Mouse (Mus musculus): Measurements from ENCODE around the gene Tmem82. TPM values are rescaled to one million over a fixed set of nuclear protein-coding genes. Genes with fewer than 3 reads are reported as not detected.
A peak's percentile ranks its signal among the peaks of the same experiment; 100 is the strongest.
"Not testable (repeated sequence)": the region's sequence is repeated elsewhere in the genome, so short reads cannot be mapped to it uniquely, and the experiment has no call there.

The Tmem82 gene
- total RNA-seq, 1 experiment from 2014 or later, result 9.9 TPM

GRCm38 (mm10) chr4:141576877-141577276 is 41.6 kb downstream of the Tmem82 start:
- DNase-seq, result no peak

GRCm38 (mm10) chr4:141576404-141576803 is 42.0 kb downstream of the Tmem82 start:
- no peak for DNase-seq

GRCm38 (mm10) chr4:141574789-141575702 is 43.4 kb downstream of the Tmem82 start:
- DNase-seq, result peak; percentile 93

GRCm38 (mm10) chr4:141573359-141573966 is 45.0 kb downstream of the Tmem82 start:
- peak; percentile 86 for DNase-seq

GRCm38 (mm10) chr4:141572668-141573358 is 45.6 kb downstream of the Tmem82 start:
- no peak for DNase-seq

- no peak for DNase-seq
Measured at GRCm38 (mm10) chr4:141571934-141572333, 46.5 kb downstream of the Tmem82 start.

GRCm38 (mm10) chr4:141571337-141571739 is 47.1 kb downstream of the Tmem82 start:
- DNase-seq, result peak; percentile 66

GRCm38 (mm10) chr4:141570821-141571220 is 47.6 kb downstream of the Tmem82 start:
- no peak for DNase-seq

GRCm38 (mm10) chr4:141570004-141570403 is 48.4 kb downstream of the Tmem82 start:
- peak; percentile 52 for DNase-seq

GRCm38 (mm10) chr4:141568966-141569365 is 49.5 kb downstream of the Tmem82 start:
- peak; percentile 38 for DNase-seq

GRCm38 (mm10) chr4:141567174-141567573 is 51.3 kb downstream of the Tmem82 start:
- DNase-seq, result not testable (repeated sequence)

- DNase-seq, result no peak
Measured at GRCm38 (mm10) chr4:141566187-141566586, 52.2 kb downstream of the Tmem82 start.

- peak; percentile 65 for DNase-seq
Measured at GRCm38 (mm10) chr4:141565325-141565724, 53.1 kb downstream of the Tmem82 start.

- no peak for DNase-seq
Measured at GRCm38 (mm10) chr4:141564660-141565059, 53.8 kb downstream of the Tmem82 start.

- DNase-seq, result no peak
Measured at GRCm38 (mm10) chr4:141564209-141564608, 54.2 kb downstream of the Tmem82 start.

Other genes with a start within 250 kb of the Tmem82 start
- not detected in 2 replicates for gene Clcnka, start 219.9 kb downstream of the Tmem82 start, total RNA-seq (2021)
- not detected in 2 replicates for gene Clcnkb, start 202.6 kb downstream of the Tmem82 start, total RNA-seq (2021)
- gene Hspb7, start 197.9 kb downstream of the Tmem82 start, total RNA-seq (2021), result 0.19 and 1.5 TPM in 2 replicates
- gene Srarp, start 182.5 kb downstream of the Tmem82 start, total RNA-seq (2021), result not detected in 2 replicates
- gene Zbtb17, start 174.0 kb downstream of the Tmem82 start, total RNA-seq (2021), result 17.0 and 19.4 TPM in 2 replicates
- gene Spen, start 80.0 kb downstream of the Tmem82 start, total RNA-seq (2021), result 50.2 and 60.0 TPM in 2 replicates
- gene Fblim1, start 12.5 kb downstream of the Tmem82 start, total RNA-seq (2021), result 11.0 and 13.2 TPM in 2 replicates
- 31.9 and 32.5 TPM in 2 replicates for gene Slc25a34, start 5.2 kb upstream of the Tmem82 start, total RNA-seq (2021)
- 37.3 and 48.5 TPM in 2 replicates for gene Plekhm2, start 46.3 kb upstream of the Tmem82 start, total RNA-seq (2021)
- 1.5 and 3.3 TPM in 2 replicates for gene Rsc1a1, start 67.0 kb upstream of the Tmem82 start, total RNA-seq (2021)
- 56.0 and 65.2 TPM in 2 replicates for gene Ddi2, start 104.8 kb upstream of the Tmem82 start, total RNA-seq (2021)
- gene Agmat, start 128.0 kb upstream of the Tmem82 start, total RNA-seq (2021), result 13.4 and 32.2 TPM in 2 replicates
- gene Dnajc16, start 172.3 kb upstream of the Tmem82 start, total RNA-seq (2021), result 16.6 and 20.7 TPM in 2 replicates
- gene Casp9, start 175.0 kb upstream of the Tmem82 start, total RNA-seq (2021), result 15.3 and 17.1 TPM in 2 replicates
- 0.56 TPM in 1 of 2 replicates, not detected in the other for gene Cela2a, start 207.5 kb upstream of the Tmem82 start, total RNA-seq (2021)
- not detected in 2 replicates for gene Ctrc, start 227.7 kb upstream of the Tmem82 start, total RNA-seq (2021)